Mouse (Mus musculus) macrophage (primary cell): ENCODE measurements around the gene Cdh23. TPM values are rescaled to one million over a fixed set of nuclear protein-coding genes. Genes with fewer than 3 reads are reported as not detected.

Source experiments
- H3K27ac ChIP-seq: fragments of 350-480 bp; formaldehyde crosslinking; 2 replicates; pipeline ENCODE4 v1.9.0; 2021
- H3K36me3 ChIP-seq: fragments of 350-480 bp; formaldehyde crosslinking; 2 replicates; pipeline ENCODE4 v1.9.0; 2021; ENCODE audit errors: inconsistent target
- H3K4me3 ChIP-seq: fragments of 350-480 bp; formaldehyde crosslinking; 2 replicates; pipeline ENCODE4 v1.9.0; 2021; ENCODE audit errors: inconsistent target
- H3K79me2 ChIP-seq: fragments of 350-480 bp; formaldehyde crosslinking; 2 replicates; pipeline ENCODE4 v1.9.0; 2021; ENCODE audit errors: inconsistent target
- WGBS: methylation state at CpG from one replicate; pipeline ENCODE4 v1.1.7; 2026; ENCODE audit warnings: inconsistent platforms; ENCODE audit not compliant: missing documents; 5-methylcytosine and 5-hydroxymethylcytosine counted together
- polyA plus RNA-seq: library from polyadenylated mRNA; stranded (reverse); fragments of 250-400 nt; gene quantifications from 3 replicates; pipeline ENCODE4 v1.2.4, GENCODE M21; 2018; ENCODE audit warnings: inconsistent platforms

Gene Cdh23
- polyA plus RNA-seq, 1 experiment from 2014 or later, result 0.40 TPM

- H3K4me3 ChIP-seq, result no peak overlapping the region
- no peak overlapping the region for H3K27ac ChIP-seq
- no peaks in the 10 kb centered on the region for H3K79me2 ChIP-seq
- WGBS, result 85% methylated on average over 2 of the region's 2 CpGs
- no peaks in the 10 kb centered on the region for H3K36me3 ChIP-seq
These were observed 282.5 kb downstream of the Cdh23 start for GRCm38 (mm10) chr10:60413756-60414155.

DNA sequence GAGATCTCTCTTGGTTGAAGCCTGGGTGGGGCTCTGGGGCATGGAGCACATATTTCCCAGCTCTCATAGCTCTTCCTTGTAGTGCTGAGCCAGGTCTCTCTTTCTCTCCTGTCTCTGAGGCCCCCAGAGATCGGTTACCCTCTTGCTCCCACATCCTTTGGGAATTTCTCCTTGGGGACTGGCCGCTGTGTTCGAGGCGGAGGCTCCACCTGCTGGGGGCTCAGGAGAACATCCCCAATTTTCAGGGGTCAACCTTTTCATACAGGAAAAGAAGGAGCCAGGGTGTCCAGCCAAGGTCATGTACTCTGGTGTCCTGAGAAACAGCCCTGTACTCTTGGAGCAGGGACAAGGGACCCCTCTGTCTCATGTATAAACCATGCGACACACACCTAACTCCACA is 284.5 kb downstream of the Cdh23 start:
- Histone ChIP-seq H3K4me3 (no peak overlapping the region), H3K36me3 (no peaks in the 10 kb centered on the region), H3K79me2 (no peaks in the 10 kb centered on the region), H3K27ac (no peak overlapping the region)
- WGBS, result 63% methylated on average over 4 of the region's 5 CpGs

- Histone ChIP-seq H3K4me3 (no peak overlapping the region), H3K36me3 (no peaks in the 10 kb centered on the region), H3K27ac (no peak overlapping the region), H3K79me2 (no peaks in the 10 kb centered on the region)
- WGBS, result 17% methylated on average over 5 of the region's 5 CpGs
These were observed 288.5 kb downstream of the Cdh23 start for GRCm38 (mm10) chr10:60407831-60408230.

DNA sequence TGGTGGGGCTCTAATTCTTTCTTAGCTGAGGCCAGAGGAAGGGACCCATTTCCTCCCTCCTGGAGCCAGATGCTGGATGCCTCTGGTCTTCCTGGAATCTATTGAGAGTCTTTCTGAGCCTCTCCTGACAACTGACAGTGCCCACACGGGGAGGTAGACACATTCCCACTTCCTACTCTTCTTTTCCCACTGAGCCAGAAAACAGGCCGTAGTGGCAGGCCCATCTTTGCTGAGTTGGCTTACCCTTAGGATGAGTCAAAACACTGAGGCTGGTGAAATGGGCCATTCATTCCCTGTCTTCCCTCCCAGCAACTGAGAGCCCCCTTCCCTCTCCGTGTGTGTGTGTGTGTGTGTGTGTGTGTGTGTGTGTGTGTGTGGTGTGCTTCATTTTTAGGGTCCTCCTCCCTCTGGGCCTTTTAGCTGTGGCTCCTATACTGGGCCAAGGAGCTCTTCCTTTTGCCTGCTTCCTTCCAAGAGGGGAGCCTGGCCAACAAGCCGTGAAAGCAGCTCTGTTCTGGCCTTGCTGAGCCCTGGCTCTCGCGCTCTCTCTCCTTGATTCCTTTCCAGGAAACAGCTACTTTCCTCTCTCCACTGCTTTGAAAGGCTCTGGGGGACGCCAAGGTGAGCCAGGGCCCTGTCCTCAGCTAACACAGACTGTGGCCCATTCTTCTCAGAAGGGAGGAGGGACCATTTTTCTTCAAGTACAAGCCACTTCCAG is 290.7 kb downstream of the Cdh23 start:
- WGBS, result 83% methylated on average over 7 of the region's 7 CpGs
- Histone ChIP-seq H3K27ac (no peak overlapping the region), H3K79me2 (no peaks in the 10 kb centered on the region), H3K36me3 (no peaks in the 10 kb centered on the region), H3K4me3 (no peak overlapping the region)

DNA sequence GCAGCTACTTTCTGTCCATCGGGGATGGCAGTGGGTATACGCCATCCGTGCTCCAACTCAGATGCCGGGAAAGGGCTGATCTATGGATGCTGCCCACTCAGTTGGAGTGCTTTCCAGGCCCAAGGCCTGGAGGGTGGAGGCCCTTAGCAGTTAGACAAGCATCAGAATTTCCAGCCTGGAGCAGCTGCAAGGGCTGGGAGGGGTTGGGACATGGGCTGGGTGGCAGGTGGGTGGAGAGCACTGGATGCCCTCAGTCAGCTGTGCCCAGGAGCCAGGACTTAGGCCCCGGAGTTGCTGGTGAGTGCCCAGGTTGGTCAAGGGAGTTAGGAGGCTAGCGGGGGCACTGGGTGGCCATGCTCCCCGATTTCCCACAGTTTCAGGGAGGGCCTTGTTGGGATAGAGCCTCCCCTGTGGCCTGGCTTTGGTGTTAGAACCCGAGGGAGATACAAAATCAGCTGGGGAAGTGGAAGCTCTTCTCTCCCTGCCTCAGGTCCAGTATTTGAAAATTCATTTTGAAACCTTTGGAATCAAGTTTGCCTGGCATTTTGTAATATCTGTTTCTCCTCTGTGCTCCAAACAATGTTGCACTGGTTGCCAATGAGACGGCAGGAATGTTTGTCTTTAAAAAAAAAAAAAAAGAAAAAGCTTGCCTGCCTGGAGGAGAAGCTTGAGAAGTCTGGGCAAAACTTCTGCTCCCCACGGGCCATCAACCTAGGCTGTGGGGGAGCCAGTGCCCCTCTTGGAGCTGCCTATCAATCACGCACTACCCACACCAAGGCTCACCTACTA is 295.6 kb downstream of the Cdh23 start:
- no peaks in the 10 kb centered on the region for H3K79me2 ChIP-seq
- 90% methylated on average over 11 of the region's 11 CpGs for WGBS
- no peaks in the 10 kb centered on the region for H3K36me3 ChIP-seq
- no peak overlapping the region for H3K4me3 ChIP-seq
- no peak overlapping the region for H3K27ac ChIP-seq

GRCm38 (mm10) chr10:60399449-60399848 is 296.8 kb downstream of the Cdh23 start, which contains the start of gene Gm17455:
Gm17455 (plus strand) TSS chr10:60399726.
- H3K79me2 ChIP-seq, result no peaks in the 10 kb centered on the region
- H3K27ac ChIP-seq, result peak within 1 kb of the TSS; percentile 85
- H3K4me3 ChIP-seq, result no peak within 1 kb of the TSS
- 90% methylated on average over 7 of the region's 7 CpGs for WGBS
- H3K36me3 ChIP-seq, result no peaks in the 10 kb centered on the region

- Histone ChIP-seq H3K27ac (peak overlapping the region; percentile 85), H3K4me3 (no peak overlapping the region), H3K79me2 (no peaks in the 10 kb centered on the region), H3K36me3 (no peaks in the 10 kb centered on the region)
- 23% methylated on average over 10 of the region's 10 CpGs for WGBS
These were observed 298.1 kb downstream of the Cdh23 start for GRCm38 (mm10) chr10:60398051-60398814.

GRCm38 (mm10) chr10:60395605-60396004 is 300.7 kb downstream of the Cdh23 start:
- H3K79me2 ChIP-seq, result no peaks in the 10 kb centered on the region
- H3K4me3 ChIP-seq, result no peak overlapping the region
- H3K36me3 ChIP-seq, result no peaks in the 10 kb centered on the region
- H3K27ac ChIP-seq, result no peak overlapping the region
- WGBS, result 38% methylated on average over 5 of the region's 5 CpGs

DNA sequence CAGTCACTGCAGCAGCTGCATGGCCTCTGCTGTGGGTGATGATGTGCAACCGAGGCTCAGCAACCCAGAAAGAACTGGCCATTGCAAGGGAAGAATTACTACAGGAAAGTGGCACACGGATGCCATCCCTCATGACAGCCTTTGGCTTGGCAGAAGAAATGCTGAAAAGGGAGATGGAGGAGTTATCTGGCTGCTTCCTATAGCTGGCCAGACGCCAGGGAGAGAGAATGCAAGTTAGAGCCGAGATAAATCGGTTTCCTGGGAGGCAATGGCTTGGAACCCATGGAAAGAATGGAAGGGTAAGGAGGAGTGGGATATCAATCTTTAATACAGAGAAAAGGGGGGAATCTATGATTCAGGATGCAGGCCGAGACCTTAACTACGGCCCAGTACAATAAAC is 301.4 kb downstream of the Cdh23 start:
- H3K79me2 ChIP-seq, result no peaks in the 10 kb centered on the region
- no peak overlapping the region for H3K4me3 ChIP-seq
- H3K27ac ChIP-seq, result no peak overlapping the region
- H3K36me3 ChIP-seq, result no peaks in the 10 kb centered on the region
- 90% methylated on average over 7 of the region's 7 CpGs for WGBS

GRCm38 (mm10) chr10:60391661-60392060 is 304.6 kb downstream of the Cdh23 start:
- Histone ChIP-seq H3K27ac (peak overlapping the region; percentile 36; the same call in 1 of the 2 replicates), H3K36me3 (no peaks in the 10 kb centered on the region), H3K4me3 (no peak overlapping the region), H3K79me2 (no peaks in the 10 kb centered on the region)
- 96% methylated on average over 7 of the region's 9 CpGs for WGBS

DNA sequence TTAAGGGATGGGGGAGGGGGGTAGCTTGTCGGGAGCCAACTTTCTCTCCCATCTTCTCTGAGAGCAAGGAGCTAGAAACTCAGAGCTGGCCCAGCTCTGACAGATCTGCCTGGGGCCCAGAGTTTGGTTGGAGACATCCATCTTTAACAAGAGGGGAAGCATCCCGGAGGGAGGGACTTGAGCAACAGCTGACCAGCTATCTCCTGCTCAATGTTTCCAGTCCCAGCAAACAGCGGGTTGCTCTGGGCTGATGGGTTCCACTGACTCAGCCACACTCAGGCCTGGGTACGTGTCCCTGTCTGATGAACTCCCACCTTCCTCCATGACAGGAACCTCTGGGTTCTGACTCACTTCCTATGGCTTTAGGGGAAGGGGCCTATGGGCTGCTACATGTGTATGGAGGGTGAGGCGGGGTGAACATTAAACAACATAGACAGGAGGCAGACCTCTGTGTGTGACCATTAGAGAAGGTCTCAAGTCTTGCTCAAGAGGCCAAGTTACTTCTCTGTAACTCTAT is 305.3 kb downstream of the Cdh23 start:
- 42% methylated on average over 5 of the region's 5 CpGs for WGBS
- H3K36me3 ChIP-seq, result no peaks in the 10 kb centered on the region
- no peak overlapping the region for H3K4me3 ChIP-seq
- peak overlapping the region; percentile 36 for H3K27ac ChIP-seq
- no peaks in the 10 kb centered on the region for H3K79me2 ChIP-seq

DNA sequence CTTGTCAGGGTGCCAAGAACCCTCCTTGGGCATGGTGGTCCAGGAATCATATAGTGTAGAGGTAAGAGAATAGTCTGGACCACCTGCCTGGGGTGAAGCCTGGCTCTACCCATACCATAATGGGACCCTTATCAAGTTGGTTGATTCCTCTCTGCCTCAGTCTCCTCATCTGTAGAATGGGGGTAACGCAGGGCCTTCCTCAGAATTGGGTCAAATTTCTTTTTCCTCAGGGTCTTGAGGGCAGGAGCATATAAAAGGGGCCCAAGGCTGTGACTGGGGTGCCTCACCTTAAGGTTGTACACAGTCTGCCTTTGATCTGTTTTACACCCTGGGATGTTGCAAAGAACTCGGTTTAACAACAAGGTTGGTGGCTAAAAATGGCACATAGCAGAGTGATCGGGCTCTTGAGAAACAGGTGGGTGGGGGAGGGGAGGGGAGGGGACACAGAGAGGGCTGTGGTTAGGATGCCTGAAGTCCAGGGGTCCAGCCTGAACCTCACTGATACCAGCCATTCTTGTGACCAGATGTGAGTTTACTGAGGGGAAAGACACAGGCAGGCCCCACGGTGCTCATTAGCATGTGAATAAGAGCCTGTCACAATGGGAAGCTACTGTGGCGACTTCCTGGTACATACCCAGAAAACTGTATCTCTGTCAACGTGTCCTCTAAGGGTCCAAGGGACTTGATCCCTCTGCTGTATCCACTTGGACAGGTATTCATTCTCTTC is 305.9 kb downstream of the Cdh23 start:
- Histone ChIP-seq H3K79me2 (no peaks in the 10 kb centered on the region), H3K27ac (peak overlapping the region; percentile 36), H3K4me3 (no peak overlapping the region), H3K36me3 (no peaks in the 10 kb centered on the region)
- 43% methylated on average over 6 of the region's 6 CpGs for WGBS

DNA sequence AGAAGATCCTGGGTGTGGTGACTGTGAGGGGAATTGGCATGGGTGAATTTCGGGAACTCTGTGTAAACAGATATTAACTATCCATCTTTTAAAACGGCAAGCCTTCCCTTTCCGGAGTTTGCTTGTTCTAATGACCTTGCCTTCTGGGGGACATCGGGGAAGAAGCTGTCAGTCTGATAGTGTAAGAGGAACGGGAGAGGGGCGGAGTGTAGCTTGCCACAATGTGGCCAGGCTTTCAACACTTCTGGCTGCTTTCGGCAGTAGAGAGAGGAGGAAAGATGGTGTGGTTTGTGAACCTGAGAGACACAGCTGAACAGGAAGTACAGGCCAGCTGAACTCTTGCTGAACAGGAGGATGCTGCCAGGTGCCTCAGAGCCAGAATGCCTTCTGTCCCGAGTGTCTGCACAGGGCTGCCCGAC is 306.8 kb downstream of the Cdh23 start:
- H3K27ac ChIP-seq, result peak overlapping the region; percentile 36
- no peak overlapping the region for H3K4me3 ChIP-seq
- H3K79me2 ChIP-seq, result no peaks in the 10 kb centered on the region
- H3K36me3 ChIP-seq, result no peaks in the 10 kb centered on the region
- WGBS, result 2% methylated on average over 9 of the region's 9 CpGs

- Histone ChIP-seq H3K36me3 (no peaks in the 10 kb centered on the region), H3K4me3 (no peak overlapping the region), H3K79me2 (no peaks in the 10 kb centered on the region), H3K27ac (no peak overlapping the region)
- 58% methylated on average over 1 of the region's 2 CpGs for WGBS
These were observed 308.0 kb downstream of the Cdh23 start for GRCm38 (mm10) chr10:60388332-60388731.
